Mouse (Mus musculus): ENCODE measurements around the gene Gcc2.

DNA sequence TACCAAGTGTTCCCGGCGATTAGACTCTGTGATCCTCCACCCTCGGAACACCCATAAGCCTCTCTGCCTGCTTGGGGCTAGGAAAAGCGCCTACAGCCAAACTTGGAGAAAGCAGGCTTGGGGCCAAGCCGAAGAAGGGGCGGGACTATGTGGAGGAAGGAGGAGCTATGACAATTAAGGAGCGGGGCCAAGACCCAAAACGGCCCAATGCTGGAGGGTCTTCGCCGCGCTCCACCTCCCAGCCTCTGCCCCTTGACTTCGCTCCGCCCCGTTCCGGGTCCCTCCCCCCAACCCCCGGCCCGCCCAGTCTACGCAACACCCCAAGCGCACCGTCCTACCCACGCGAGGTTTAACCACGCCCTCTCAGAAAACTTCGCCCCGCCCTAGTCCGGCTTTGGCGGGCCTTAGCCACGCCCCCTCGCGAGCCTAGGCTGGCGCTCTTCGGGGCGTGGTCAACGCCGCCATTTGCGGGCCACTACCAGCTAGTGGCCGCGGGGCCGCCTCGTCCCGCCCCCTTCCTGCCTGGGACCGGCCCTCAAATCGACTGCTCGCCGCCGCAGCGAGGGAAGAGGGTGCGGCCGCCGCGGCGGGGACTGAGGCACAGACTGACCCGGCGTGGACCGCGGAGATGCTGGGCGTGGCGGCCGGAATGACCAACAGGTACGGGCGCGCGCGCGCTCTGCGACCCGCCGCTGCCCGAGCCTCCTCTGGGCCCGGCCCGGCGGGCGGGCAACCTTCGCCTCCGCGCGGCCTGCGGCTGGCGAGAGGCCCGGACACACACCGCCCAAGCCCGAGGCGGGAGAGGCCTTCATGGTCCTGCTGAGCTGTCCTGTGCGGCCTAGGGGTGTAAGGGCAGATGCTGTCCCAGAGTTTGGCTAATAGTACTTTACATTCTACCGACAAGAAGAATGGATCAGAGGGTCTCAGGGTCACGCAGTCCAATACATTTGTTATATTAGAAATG is 68.0 kb downstream of the Gcc2 start, which contains the start of gene Lims1:
- TF ChIP-seq CTCF (IDR thresholded peaks at IDR 0.05; ENCODE audit: extremely low read depth, insufficient read depth, insufficient read length, insufficient replicate concordance) (no peak), POLR2A (IDR thresholded peaks at IDR 0.05; ENCODE audit: low read depth, low read length) (peak; percentile 55)
